Mouse (Mus musculus) heart, postnatal 25 days (tissue): ENCODE measurements around the gene Pramef20. TPM values are rescaled to one million over a fixed set of nuclear protein-coding genes. Genes with fewer than 3 reads are reported as not detected.
A peak's percentile ranks its signal among the peaks of the same experiment; 100 is the strongest.
"Not testable (repeated sequence)": the region's sequence is repeated elsewhere in the genome, so short reads cannot be mapped to it uniquely, and the experiment has no call there.

Experiments
- DNase-seq: peaks from one replicate; pipeline ENCODE4 v3.0.0; 2022; ENCODE audit warnings: low spot score
- intact Hi-C: fragments of 180-260 bp; cut with DNase I; formaldehyde crosslinking; loops from one replicate; pipeline ENCODE4 v1.15.1; 2025
- total RNA-seq, 2 experiments: library from RNA; stranded (reverse); gene quantifications; 2 replicates each; pipeline ENCODE4 v1.2.3; 2021

Pramef20 gene
- total RNA-seq = not detected

GRCm38 (mm10) chr4:144377911-144378310, at the start of gene Pramef20:
Gene Pramef20 (minus strand): TSS chr4:144377933.
- intact Hi-C loops = no loop called here
- DNase-seq = no peak

DNA sequence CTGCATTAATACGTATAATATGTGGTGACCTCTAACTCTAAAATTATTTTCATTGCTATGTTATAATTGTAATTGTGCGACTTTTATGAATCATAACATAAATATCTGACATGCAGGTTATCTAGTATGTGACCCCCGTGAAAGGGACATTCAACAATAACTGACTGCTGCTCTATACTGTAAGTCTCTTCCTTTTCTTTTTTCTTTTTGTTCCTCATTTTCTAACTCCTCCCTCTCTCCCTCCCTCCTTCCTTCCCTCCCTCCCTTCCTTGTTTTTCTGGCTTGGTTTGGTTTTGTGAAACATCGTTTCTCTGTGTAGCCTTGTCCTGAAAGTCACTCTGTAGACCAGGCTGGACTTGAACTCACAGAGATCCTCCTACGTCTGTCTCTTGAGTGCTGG, 46.9 kb upstream of the Pramef20 start:
- DNase-seq = no peak
- intact Hi-C loops = no loop called here

GRCm38 (mm10) chr4:144420644-144421043, 42.9 kb upstream of the Pramef20 start:
- DNase-seq = no peak
- intact Hi-C loops = no loop called here

GRCm38 (mm10) chr4:144408290-144408689, 30.6 kb upstream of the Pramef20 start, which contains the start of gene Pramef12:
Gene Pramef12 (minus strand): TSS chr4:144408464.
- DNase-seq = no peak
- intact Hi-C loops = no loop called here

GRCm38 (mm10) chr4:144406261-144406660, 28.5 kb upstream of the Pramef20 start:
- intact Hi-C loops = no loop called here
- DNase-seq = no peak

- intact Hi-C loops = no loop called here
- DNase-seq = peak; percentile 2
Observed at GRCm38 (mm10) chr4:144404456-144405086, 26.8 kb upstream of the Pramef20 start.

- intact Hi-C loops = no loop called here
- DNase-seq = no peak
Observed at GRCm38 (mm10) chr4:144402712-144403111, 25.0 kb upstream of the Pramef20 start.

GRCm38 (mm10) chr4:144396316-144396715, 18.6 kb upstream of the Pramef20 start:
- intact Hi-C loops = no loop called here
- DNase-seq = no peak

GRCm38 (mm10) chr4:144357642-144358041, 20.1 kb downstream of the Pramef20 start, which contains the start of gene Gm13119:
Gene Gm13119 (plus strand): TSS chr4:144357942.
- intact Hi-C loops, DNase-seq: not testable (repeated sequence)

DNA sequence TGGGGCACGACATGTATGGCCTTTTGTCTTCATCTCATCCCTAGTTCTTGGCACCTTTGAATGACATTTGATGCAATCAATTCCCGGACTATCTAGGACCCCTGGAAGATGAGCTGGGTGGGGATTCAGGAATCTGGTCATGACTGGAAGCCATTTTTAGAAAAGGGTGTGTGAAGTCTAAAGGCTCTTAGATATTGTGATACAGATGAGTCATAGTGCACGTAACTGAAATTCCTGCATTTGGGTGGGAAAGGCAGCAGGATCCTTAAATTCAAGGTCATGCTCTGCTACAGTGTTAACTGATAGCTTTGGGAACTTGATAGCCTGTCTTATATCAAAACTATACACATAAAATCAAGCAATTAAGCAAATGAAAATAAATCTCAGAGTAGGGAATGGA, 41.9 kb downstream of the Pramef20 start:
- intact Hi-C loops, DNase-seq: not testable (repeated sequence)

GRCm38 (mm10) chr4:144329949-144330348, 47.8 kb downstream of the Pramef20 start, which contains the start of gene Gm13128:
Gene Gm13128 (plus strand): TSS chr4:144330249.
- DNase-seq, intact Hi-C loops: not testable (repeated sequence)

Other genes with a start within 250 kb of the Pramef20 start
- not detected for gene Oog3, start 215.3 kb downstream of the Pramef20 start, total RNA-seq
- gene Oog2, start 187.2 kb downstream of the Pramef20 start, total RNA-seq = not detected
- not detected for gene C87977, start 164.6 kb downstream of the Pramef20 start, total RNA-seq
- not detected for gene Pramel5, start 97.4 kb downstream of the Pramef20 start, total RNA-seq
- gene Gm13128, start 47.7 kb downstream of the Pramef20 start, total RNA-seq = not detected
- gene Gm13119, start 20.0 kb downstream of the Pramef20 start, total RNA-seq = not detected
- not detected for gene Pramef12, start 30.5 kb upstream of the Pramef20 start, total RNA-seq
- not detected for gene 1700012P22Rik, start 60.8 kb upstream of the Pramef20 start, total RNA-seq
- gene Gm9944, start 75.4 kb upstream of the Pramef20 start, total RNA-seq = not detected
- gene Aadacl3, start 85.8 kb upstream of the Pramef20 start, total RNA-seq = not detected
- not detected for gene 9430007A20Rik, start 141.9 kb upstream of the Pramef20 start, total RNA-seq
- not detected for gene Gm13124, start 187.2 kb upstream of the Pramef20 start, total RNA-seq
- not detected for gene Aadacl4, start 235.8 kb upstream of the Pramef20 start, total RNA-seq